Mouse (Mus musculus): Measurements from ENCODE around the gene Fam8a1.

GRCm38 (mm10) chr13:46659211-46659610 lies 10.1 kb upstream of the Fam8a1 start:
- no peak for TF ChIP-seq CTCF (IDR thresholded peaks at IDR 0.05; ENCODE audit: borderline replicate concordance, insufficient read depth, low read length)
- TF ChIP-seq POLR2A (IDR thresholded peaks at IDR 0.05; ENCODE audit: low read depth, low read length): no peak
